Mouse (Mus musculus): ENCODE results near the gene Invs. TPM values are rescaled to one million over a fixed set of nuclear protein-coding genes. Genes with fewer than 3 reads are reported as not detected.

Gene Invs
- polyA plus RNA-seq, 1 experiment from 2014 or later: 12.4 TPM

- Histone ChIP-seq H3K4me2 (replicated peaks; ENCODE audit: low read depth, low read length) (no peak overlapping the region), H3K36me3 (ENCODE audit: control insufficient read depth, insufficient read depth, low read length) (no peaks in the 10 kb centered on the region), H3K4me3 (ENCODE audit: low read depth, low read length) (no peak overlapping the region), H3K9ac (replicated peaks; ENCODE audit: low read depth, low read length) (no peak overlapping the region), H3K27me3 (ENCODE audit: control insufficient read depth, insufficient read depth, low read length) (no peaks in the 10 kb centered on the region), H3K27ac (ENCODE audit: low read length) (no peak overlapping the region), H3K9me3 (ENCODE audit: control insufficient read depth, low read depth, low read length) (no peaks in the 10 kb centered on the region), H3K4me1 (ENCODE audit: control insufficient read depth, insufficient read depth, low read length) (no peaks in the 10 kb centered on the region)
- no peak for ATAC-seq (ENCODE audit: insufficient number of reproducible peaks, insufficient read depth, low FRiP score, low read depth)
- 14% methylated on average over 7 of the region's 7 CpGs for WGBS
Measured at GRCm38 (mm10) chr4:48334927-48335763, 55.6 kb downstream of the Invs start.

- Histone ChIP-seq H3K4me3 (ENCODE audit: low read depth, low read length) (no peak overlapping the region), H3K27me3 (ENCODE audit: control insufficient read depth, insufficient read depth, low read length) (no peaks in the 10 kb centered on the region), H3K9ac (replicated peaks; ENCODE audit: low read depth, low read length) (no peak overlapping the region), H3K36me3 (ENCODE audit: control insufficient read depth, insufficient read depth, low read length) (no peaks in the 10 kb centered on the region), H3K4me2 (replicated peaks; ENCODE audit: low read depth, low read length) (no peak overlapping the region), H3K4me1 (ENCODE audit: control insufficient read depth, insufficient read depth, low read length) (no peaks in the 10 kb centered on the region), H3K27ac (ENCODE audit: low read length) (no peak overlapping the region), H3K9me3 (ENCODE audit: control insufficient read depth, low read depth, low read length) (no peaks in the 10 kb centered on the region)
- no peak for ATAC-seq (ENCODE audit: insufficient number of reproducible peaks, insufficient read depth, low FRiP score, low read depth)
- WGBS: 81% methylated on average over 4 of the region's 4 CpGs
Measured at GRCm38 (mm10) chr4:48342705-48343104, 63.1 kb downstream of the Invs start.

GRCm38 (mm10) chr4:48362367-48362766 lies 82.8 kb downstream of the Invs start:
- 72% methylated on average over 3 of the region's 3 CpGs for WGBS
- Histone ChIP-seq H3K9ac (replicated peaks; ENCODE audit: low read depth, low read length) (no peak overlapping the region), H3K4me2 (replicated peaks; ENCODE audit: low read depth, low read length) (no peak overlapping the region), H3K4me3 (ENCODE audit: low read depth, low read length) (no peak overlapping the region), H3K27me3 (ENCODE audit: control insufficient read depth, insufficient read depth, low read length) (no peaks in the 10 kb centered on the region), H3K36me3 (ENCODE audit: control insufficient read depth, insufficient read depth, low read length) (no peaks in the 10 kb centered on the region), H3K9me3 (ENCODE audit: control insufficient read depth, low read depth, low read length) (no peaks in the 10 kb centered on the region), H3K27ac (ENCODE audit: low read length) (no peak overlapping the region), H3K4me1 (ENCODE audit: control insufficient read depth, insufficient read depth, low read length) (no peaks in the 10 kb centered on the region)
- ATAC-seq (ENCODE audit: insufficient number of reproducible peaks, insufficient read depth, low FRiP score, low read depth): no peak

- no peak overlapping the region for H3K4me2 ChIP-seq (replicated peaks; ENCODE audit: low read depth, low read length)
- no peak overlapping the region for H3K9ac ChIP-seq (replicated peaks; ENCODE audit: low read depth, low read length)
- no peak overlapping the region for H3K27ac ChIP-seq (ENCODE audit: low read length)
- H3K27me3 ChIP-seq (ENCODE audit: control insufficient read depth, insufficient read depth, low read length): no peaks in the 10 kb centered on the region
- WGBS: 61% methylated on average over 1 of the region's 1 CpGs
- no peak overlapping the region for H3K4me3 ChIP-seq (ENCODE audit: low read depth, low read length)
- no peaks in the 10 kb centered on the region for H3K36me3 ChIP-seq (ENCODE audit: control insufficient read depth, insufficient read depth, low read length)
- no peaks in the 10 kb centered on the region for H3K4me1 ChIP-seq (ENCODE audit: control insufficient read depth, insufficient read depth, low read length)
- no peak for ATAC-seq (ENCODE audit: insufficient number of reproducible peaks, insufficient read depth, low FRiP score, low read depth)
- no peaks in the 10 kb centered on the region for H3K9me3 ChIP-seq (ENCODE audit: control insufficient read depth, low read depth, low read length)
Measured at GRCm38 (mm10) chr4:48371037-48371436, 91.5 kb downstream of the Invs start.

- WGBS: 0% methylated on average over 2 of the region's 2 CpGs
- Histone ChIP-seq H3K4me3 (ENCODE audit: low read depth, low read length) (no peak overlapping the region), H3K27me3 (ENCODE audit: control insufficient read depth, insufficient read depth, low read length) (no peaks in the 10 kb centered on the region), H3K4me2 (replicated peaks; ENCODE audit: low read depth, low read length) (no peak overlapping the region), H3K27ac (ENCODE audit: low read length) (no peak overlapping the region), H3K9me3 (ENCODE audit: control insufficient read depth, low read depth, low read length) (no peaks in the 10 kb centered on the region), H3K36me3 (ENCODE audit: control insufficient read depth, insufficient read depth, low read length) (no peaks in the 10 kb centered on the region), H3K4me1 (ENCODE audit: control insufficient read depth, insufficient read depth, low read length) (no peaks in the 10 kb centered on the region), H3K9ac (replicated peaks; ENCODE audit: low read depth, low read length) (no peak overlapping the region)
- no peak for ATAC-seq (ENCODE audit: insufficient number of reproducible peaks, insufficient read depth, low FRiP score, low read depth)
Measured at GRCm38 (mm10) chr4:48380940-48381339, 101.4 kb downstream of the Invs start.

- WGBS: 83% methylated on average over 5 of the region's 5 CpGs
- no peak for ATAC-seq (ENCODE audit: insufficient number of reproducible peaks, insufficient read depth, low FRiP score, low read depth)
- H3K4me1 ChIP-seq (ENCODE audit: control insufficient read depth, insufficient read depth, low read length): no peaks in the 10 kb centered on the region
Measured at GRCm38 (mm10) chr4:48382506-48382905, 102.9 kb downstream of the Invs start.

GRCm38 (mm10) chr4:48396949-48397348 lies 117.4 kb downstream of the Invs start:
- WGBS: 96% methylated on average over 3 of the region's 3 CpGs
- ATAC-seq (ENCODE audit: insufficient number of reproducible peaks, insufficient read depth, low FRiP score, low read depth): no peak
- H3K9me3 ChIP-seq (ENCODE audit: control insufficient read depth, low read depth, low read length): no peaks in the 10 kb centered on the region

More at GRCm38 (mm10) chr4:48382506-48382905, 102.9 kb downstream of the Invs start:
- Histone ChIP-seq H3K4me2 (replicated peaks; ENCODE audit: low read depth, low read length) (no peak overlapping the region), H3K9me3 (ENCODE audit: control insufficient read depth, low read depth, low read length) (no peaks in the 10 kb centered on the region), H3K9ac (replicated peaks; ENCODE audit: low read depth, low read length) (no peak overlapping the region), H3K27me3 (ENCODE audit: control insufficient read depth, insufficient read depth, low read length) (no peaks in the 10 kb centered on the region), H3K27ac (ENCODE audit: low read length) (no peak overlapping the region), H3K4me3 (ENCODE audit: low read depth, low read length) (no peak overlapping the region), H3K36me3 (ENCODE audit: control insufficient read depth, insufficient read depth, low read length) (no peaks in the 10 kb centered on the region)

GRCm38 (mm10) chr4:48403066-48403640 lies 123.6 kb downstream of the Invs start:
- ATAC-seq (ENCODE audit: insufficient number of reproducible peaks, insufficient read depth, low FRiP score, low read depth): no peak
- WGBS: 70% methylated on average over 16 of the region's 16 CpGs
- Histone ChIP-seq H3K36me3 (ENCODE audit: control insufficient read depth, insufficient read depth, low read length) (no peaks in the 10 kb centered on the region; the same call in none of the 2 replicates), H3K9me3 (ENCODE audit: control insufficient read depth, low read depth, low read length) (no peaks in the 10 kb centered on the region), H3K27ac (ENCODE audit: low read length) (no peak overlapping the region), H3K9ac (replicated peaks; ENCODE audit: low read depth, low read length) (no peak overlapping the region), H3K4me2 (replicated peaks; ENCODE audit: low read depth, low read length) (no peak overlapping the region), H3K4me1 (ENCODE audit: control insufficient read depth, insufficient read depth, low read length) (no peaks in the 10 kb centered on the region), H3K27me3 (ENCODE audit: control insufficient read depth, insufficient read depth, low read length) (no peaks in the 10 kb centered on the region), H3K4me3 (ENCODE audit: low read depth, low read length) (no peak overlapping the region)

More at GRCm38 (mm10) chr4:48396949-48397348, 117.4 kb downstream of the Invs start:
- Histone ChIP-seq H3K4me2 (replicated peaks; ENCODE audit: low read depth, low read length) (no peak overlapping the region), H3K9ac (replicated peaks; ENCODE audit: low read depth, low read length) (no peak overlapping the region), H3K36me3 (ENCODE audit: control insufficient read depth, insufficient read depth, low read length) (peaks cover 6% of the 10 kb centered on the region), H3K27ac (ENCODE audit: low read length) (no peak overlapping the region), H3K4me3 (ENCODE audit: low read depth, low read length) (no peak overlapping the region), H3K4me1 (ENCODE audit: control insufficient read depth, insufficient read depth, low read length) (no peaks in the 10 kb centered on the region), H3K27me3 (ENCODE audit: control insufficient read depth, insufficient read depth, low read length) (no peaks in the 10 kb centered on the region)

All from stomach, embryonic 14.5 days (tissue).